Mouse (Mus musculus): ENCODE results near the gene Lrit2.

DNA sequence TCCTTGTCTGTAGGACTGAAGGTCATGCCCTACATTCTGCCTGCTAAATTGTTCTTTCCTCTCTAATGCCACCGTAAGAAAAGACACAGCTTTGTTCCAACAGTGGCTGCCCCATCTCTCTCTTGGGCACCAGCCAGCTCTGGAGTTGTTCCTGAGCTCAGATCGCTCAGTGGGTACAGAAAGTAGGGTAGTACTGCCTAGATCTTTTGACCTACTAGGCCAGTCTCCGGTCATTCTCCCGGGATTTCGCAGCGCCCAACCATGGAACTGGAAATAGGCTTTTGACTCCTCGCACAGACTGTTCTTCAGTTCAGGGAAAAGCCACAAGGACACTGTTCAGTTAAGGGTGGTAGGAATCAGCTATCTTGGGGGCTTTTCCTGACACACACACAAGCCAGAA lies 45.2 kb downstream of the Lrit2 start:
- TF ChIP-seq CTCF (IDR thresholded peaks at IDR 0.05; ENCODE audit: insufficient read depth, low read depth, low read length) (no peak), POLR2A (IDR thresholded peaks at IDR 0.05; ENCODE audit: insufficient read depth, low read depth, low read length) (no peak)
